Mouse (Mus musculus) ES-E14 (cell line): ENCODE results near the gene Pyroxd1. TPM values are rescaled to one million over a fixed set of nuclear protein-coding genes. Genes with fewer than 3 reads are reported as not detected.

Experiments
- DNase-seq: peaks from one replicate; pipeline ENCODE4 v3.0.0-alpha.2; 2013; ENCODE audit warnings: low read depth, low spot score
- H3K27ac ChIP-seq: 2 replicates; pipeline ENCODE4 v1.5.1; 2012; ENCODE audit warnings: low read depth, mild to moderate bottlenecking, low read length, moderate library complexity, mixed read lengths; ENCODE audit not compliant: poor library complexity, insufficient read depth, severe bottlenecking
- H3K36me3 ChIP-seq: 2 replicates; pipeline ENCODE4 v1.6.1; 2012; ENCODE audit warnings: mild to moderate bottlenecking, low read length, moderate library complexity, mixed read lengths; ENCODE audit not compliant: control insufficient read depth, poor library complexity, insufficient read depth, severe bottlenecking
- H3K4me1 ChIP-seq, 2 experiments: fragments of 150-350 bp in 1 of 2; sonication (generic) in 1 of 2; 2 replicates each; pipeline ENCODE4 v1.6.1; 2012; ENCODE audit warnings: low read length in 2 of 2, mild to moderate bottlenecking in 1 of 2, mixed read lengths in 1 of 2; ENCODE audit not compliant: control insufficient read depth in 2 of 2, insufficient read depth in 2 of 2, poor library complexity in 1 of 2
- H3K4me3 ChIP-seq, 2 experiments: fragments of 150-350 bp in 1 of 2; sonication (generic) in 1 of 2; 2 replicates each; pipeline ENCODE4 v1.5.1; 2012; ENCODE audit warnings: low read length in 2 of 2, low read depth in 1 of 2, mild to moderate bottlenecking in 1 of 2, mixed read lengths in 1 of 2; ENCODE audit not compliant: insufficient read depth in 1 of 2, poor library complexity in 1 of 2, severe bottlenecking in 1 of 2
- H3K9ac ChIP-seq: 2 replicates; pipeline ENCODE4 v1.6.1; 2012; ENCODE audit warnings: low read depth, mild to moderate bottlenecking, low read length, mixed read lengths; ENCODE audit not compliant: poor library complexity, insufficient read depth, severe bottlenecking
- H3K9me3 ChIP-seq: fragments of 150-350 bp; sonication (generic); 2 replicates; pipeline ENCODE4 v1.6.1; 2012; ENCODE audit warnings: low read depth, mild to moderate bottlenecking, low read length; ENCODE audit not compliant: control insufficient read depth, insufficient read depth
- CHD2 ChIP-seq: IDR thresholded peaks from 2 replicates; pipeline ENCODE4 v1.6.1; 2014; ENCODE audit warnings: mild to moderate bottlenecking, low read depth, low read length, inconsistent platforms
- HCFC1 ChIP-seq: IDR thresholded peaks from 2 replicates; pipeline ENCODE4 v1.6.1; 2012; ENCODE audit warnings: low read length, inconsistent platforms, borderline replicate concordance; ENCODE audit not compliant: insufficient read depth
- MAFK ChIP-seq: IDR thresholded peaks from 2 replicates; pipeline ENCODE4 v1.6.1; 2014; ENCODE audit warnings: mild to moderate bottlenecking, low read depth, low read length, inconsistent platforms; ENCODE audit not compliant: insufficient read depth
- ZC3H11A ChIP-seq: IDR thresholded peaks from 2 replicates; pipeline ENCODE4 v1.6.1; 2012; ENCODE audit warnings: low read depth, mild to moderate bottlenecking, inconsistent platforms, low read length, borderline replicate concordance
- ZNF384 ChIP-seq: IDR thresholded peaks from 2 replicates; pipeline ENCODE4 v1.6.1; 2012; ENCODE audit warnings: low read depth, low read length, inconsistent platforms
- in situ Hi-C, 2 experiments: fragments of 600-800 bp; cut with MboI; formaldehyde crosslinking; loops; one replicate each; pipeline ENCODE4 v1.15.1; 2025; ENCODE audit warnings: low sequenced_read_pairs in 2 of 2, inconsistent platforms in 1 of 2; ENCODE audit not compliant: unreplicated experiment in 2 of 2
- total RNA-seq: library from RNA; depleted of rRNA; stranded (reverse); fragments of 300-350 nt; gene quantifications from 2 replicates; pipeline ENCODE4 v1.2.3, GENCODE M21; 2012

The Pyroxd1 gene
- total RNA-seq, 1 experiment, result 10.8 TPM

DNA sequence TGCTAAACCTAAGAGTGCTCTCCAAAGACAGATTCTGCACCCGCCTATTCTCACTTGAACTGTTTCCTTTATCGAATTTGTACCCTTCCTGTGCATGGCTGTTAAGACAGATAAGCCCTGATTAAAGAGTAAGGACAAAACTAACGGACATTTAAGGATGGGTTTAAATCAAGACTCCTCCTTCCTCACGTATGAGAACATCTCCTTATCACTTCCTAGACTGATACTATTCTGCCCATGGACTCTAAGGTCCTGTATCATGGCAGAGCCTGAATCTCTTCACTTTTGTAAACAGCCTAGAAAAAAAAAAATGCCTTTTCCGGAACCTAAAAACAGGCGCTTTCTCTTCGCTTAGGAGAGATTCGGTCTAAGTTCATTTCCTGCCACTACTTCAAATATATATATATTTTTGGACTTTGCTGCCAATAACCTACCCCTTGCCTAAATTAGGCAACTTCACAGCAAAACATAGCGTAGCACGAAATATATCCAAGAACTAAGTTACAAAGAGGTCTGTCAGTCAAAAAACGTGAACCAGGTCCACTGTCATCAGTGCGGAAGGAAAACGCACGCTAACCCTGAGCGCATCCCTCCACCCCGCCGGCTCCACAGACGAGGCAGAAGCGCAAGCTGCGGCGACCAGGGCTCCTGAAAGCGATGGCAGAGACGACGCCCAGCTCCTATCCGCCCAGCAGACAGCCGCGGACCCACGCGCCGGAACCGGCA lies 41.0 kb downstream of the Pyroxd1 start:
- Histone ChIP-seq H3K4me1 (peaks cover 6 to 7% of the 10 kb centered on the region in 2 experiments; a peak in 2 of 4 replicates), H3K9ac (peak overlapping the region; percentile 95), H3K27ac (no peak overlapping the region), H3K4me3 (peak overlapping the region; percentile 86 to 94), H3K36me3 (peaks cover 5% of the 10 kb centered on the region; the same call in 1 of the 2 replicates), H3K9me3 (no peaks in the 10 kb centered on the region)
- TF ChIP-seq MAFK, result no peak
- TF ChIP-seq ZC3H11A, result no peak
- no peak for TF ChIP-seq CHD2
- TF ChIP-seq ZNF384, result no peak
- no peak for TF ChIP-seq HCFC1
- peak; percentile 3 for DNase-seq
- in situ Hi-C loops, result no loop called here

GRCm38 (mm10) chr6:142387011-142387754 lies 41.7 kb downstream of the Pyroxd1 start, which contains the start of the genes Recql and Golt1b:
Gene Recql (minus strand): TSS chr6:142387087.
Gene Golt1b (plus strand): TSS chr6:142387221.
- peaks cover 6 to 7% of the 10 kb centered on the region in 2 experiments; a peak in 2 of 4 replicates for H3K4me1 ChIP-seq
- DNase-seq, result peak; percentile 89
- H3K4me3 ChIP-seq, result peak within 1 kb of the TSS; percentile 86 to 96
- in situ Hi-C loops, result no loop called here
- H3K36me3 ChIP-seq, result peaks cover 7% of the 10 kb centered on the region; the same call in 1 of the 2 replicates
- H3K9ac ChIP-seq, result peak within 1 kb of the TSS; percentile 95
- no peak for TF ChIP-seq ZC3H11A
- TF ChIP-seq CHD2, result peak; percentile 91
- peak within 1 kb of the TSS; percentile 3; the same call in 1 of the 2 replicates for H3K27ac ChIP-seq
- H3K9me3 ChIP-seq, result no peaks in the 10 kb centered on the region

GRCm38 (mm10) chr6:142387755-142388271 lies 42.4 kb downstream of the Pyroxd1 start:
- peak overlapping the region; percentile 93 for H3K9ac ChIP-seq
- H3K4me1 ChIP-seq, result peaks cover 6 to 7% of the 10 kb centered on the region in 2 experiments; a peak in 2 of 4 replicates
- no peak overlapping the region for H3K27ac ChIP-seq
- peak overlapping the region; percentile 86 to 96 for H3K4me3 ChIP-seq
- TF ChIP-seq ZNF384 (0 out of 2 replicates have a peak, but pooled peaks have one; percentile 27), HCFC1 (no peak)
- DNase-seq, result peak; percentile 4
- peaks cover 7% of the 10 kb centered on the region; the same call in 1 of the 2 replicates for H3K36me3 ChIP-seq
- in situ Hi-C loops, result no loop called here
- no peaks in the 10 kb centered on the region for H3K9me3 ChIP-seq

- no peak overlapping the region for H3K27ac ChIP-seq
- H3K4me3 ChIP-seq, result no peak overlapping the region
- peaks cover 6 to 7% of the 10 kb centered on the region in 2 experiments; a peak in 2 of 4 replicates for H3K4me1 ChIP-seq
- in situ Hi-C loops, result no loop called here
- peaks cover 11% of the 10 kb centered on the region for H3K36me3 ChIP-seq
- no peak overlapping the region for H3K9ac ChIP-seq
- DNase-seq, result no peak
- TF ChIP-seq ZNF384 (no peak), CHD2 (no peak), MAFK (no peak), HCFC1 (no peak), ZC3H11A (no peak)
- H3K9me3 ChIP-seq, result no peaks in the 10 kb centered on the region
Measured at GRCm38 (mm10) chr6:142389101-142389500, 43.6 kb downstream of the Pyroxd1 start.
